Mouse (Mus musculus): ENCODE data around the gene Gm11397. TPM values are rescaled to one million over a fixed set of nuclear protein-coding genes. Genes with fewer than 3 reads are reported as not detected.
"Not testable (repeated sequence)": the region's sequence is repeated elsewhere in the genome, so short reads cannot be mapped to it uniquely, and the experiment has no call there.

Gene Gm11397
- not detected in 2 replicates for polyA plus RNA-seq (2016; fragmentation: Nextera tagmentation; extraction: Ambion mirVana)

DNA sequence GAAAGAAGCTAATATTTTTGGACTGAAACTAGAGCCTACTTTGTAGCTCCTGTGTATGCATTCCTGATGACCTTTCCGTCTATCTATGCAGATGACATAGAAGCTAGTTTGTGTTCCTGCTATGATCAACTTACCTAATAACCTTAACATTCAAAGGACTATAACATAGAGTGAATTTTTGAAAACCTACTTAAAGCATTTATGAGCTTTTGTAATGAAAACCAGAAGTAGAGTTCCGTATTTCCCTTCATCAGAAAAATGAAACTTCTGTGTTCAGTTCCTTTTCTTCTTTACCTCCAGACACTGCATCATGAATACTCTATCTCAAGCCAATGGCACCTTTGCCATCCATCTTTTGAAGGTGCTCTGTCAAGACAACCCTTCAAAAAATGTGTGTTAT, at the start of gene Gm11397:
Gm11397 (plus strand) TSS at position 301 of the 400 bp plus-strand sequence.
- WGBS: 93% methylated on average over 2 of the region's 2 CpGs
- H3K27ac ChIP-seq: not testable (repeated sequence)

DNA sequence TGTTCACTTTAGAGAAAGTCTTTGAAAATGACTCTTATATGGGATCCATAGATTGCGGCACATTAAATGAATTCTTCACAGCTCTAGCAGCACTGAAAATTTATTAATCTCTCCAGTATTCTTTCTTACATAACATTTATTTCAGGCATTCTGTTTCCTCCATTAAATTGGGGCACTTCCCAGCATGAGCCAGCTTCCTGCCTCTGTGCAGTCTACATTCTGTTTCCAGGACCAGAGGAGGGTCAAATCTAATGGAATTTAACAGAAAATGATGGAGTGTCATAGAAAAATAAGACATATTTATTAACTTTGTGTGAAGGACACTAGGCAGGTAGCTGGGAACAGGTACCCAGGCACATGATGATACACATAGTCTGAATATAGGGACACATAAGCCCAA, 38.9 kb upstream of the Gm11397 start:
- not testable (repeated sequence) for H3K36me3 ChIP-seq; H3K9ac ChIP-seq; H3K27ac ChIP-seq; H3K4me2 ChIP-seq (replicated peaks); ATAC-seq (ENCODE audit: insufficient number of reproducible peaks, insufficient read depth, low FRiP score, low TSS enrichment); H3K4me1 ChIP-seq; H3K9me3 ChIP-seq; H3K27me3 ChIP-seq; H3K4me3 ChIP-seq
- 100% methylated on average over 1 of the region's 1 CpGs for WGBS

More for the DNA sequence above, at the start of gene Gm11397:
- H3K4me2 ChIP-seq (replicated peaks); H3K9ac ChIP-seq; H3K27me3 ChIP-seq; H3K36me3 ChIP-seq; H3K4me3 ChIP-seq; H3K4me1 ChIP-seq; H3K9me3 ChIP-seq; ATAC-seq (ENCODE audit: insufficient number of reproducible peaks, insufficient read depth, low FRiP score, low TSS enrichment): not testable (repeated sequence)

DNA sequence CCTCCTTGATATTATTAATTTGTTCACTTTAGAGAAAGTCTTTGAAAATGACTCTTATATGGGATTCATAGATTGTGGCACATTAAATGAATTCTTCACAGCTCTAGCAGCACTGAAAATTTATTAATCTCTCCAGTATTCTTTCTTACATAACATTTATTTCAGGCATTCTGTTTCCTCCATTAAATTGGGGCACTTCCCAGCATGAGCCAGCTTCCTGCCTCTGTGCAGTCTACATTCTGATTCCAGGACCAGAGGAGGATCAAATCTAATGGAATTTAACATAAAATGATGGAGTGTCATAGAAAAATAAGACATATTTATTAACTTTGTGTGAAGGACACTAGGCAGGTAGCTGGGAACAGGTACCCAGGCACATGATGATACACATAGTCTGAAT, 37.2 kb downstream of the Gm11397 start:
- H3K36me3 ChIP-seq; H3K4me1 ChIP-seq; H3K9me3 ChIP-seq; H3K4me2 ChIP-seq (replicated peaks); H3K27me3 ChIP-seq; H3K27ac ChIP-seq; H3K4me3 ChIP-seq; H3K9ac ChIP-seq; ATAC-seq (ENCODE audit: insufficient number of reproducible peaks, insufficient read depth, low FRiP score, low TSS enrichment): not testable (repeated sequence)

Other genes with a start within 250 kb of the Gm11397 start
- not detected in 2 replicates for gene Serpinb9c, start 236.0 kb upstream of the Gm11397 start, polyA plus RNA-seq (2016; fragmentation: Nextera tagmentation; extraction: Ambion mirVana)
- not detected in 2 replicates for gene Serpinb9d, start 202.8 kb upstream of the Gm11397 start, polyA plus RNA-seq (2016; fragmentation: Nextera tagmentation; extraction: Ambion mirVana)
- gene Serpinb9e, start 146.1 kb upstream of the Gm11397 start, polyA plus RNA-seq (2016; fragmentation: Nextera tagmentation; extraction: Ambion mirVana): not detected in 2 replicates
- gene Serpinb9f, start 71.7 kb upstream of the Gm11397 start, polyA plus RNA-seq (2016; fragmentation: Nextera tagmentation; extraction: Ambion mirVana): not detected in 2 replicates
- not detected in 2 replicates for gene Serpinb9g, start 89.0 kb downstream of the Gm11397 start, polyA plus RNA-seq (2016; fragmentation: Nextera tagmentation; extraction: Ambion mirVana)